Mouse (Mus musculus) hindbrain, embryonic 10.5 days (tissue): Measurements from ENCODE around the gene Nipa1. TPM values are rescaled to one million over a fixed set of nuclear protein-coding genes. Genes with fewer than 3 reads are reported as not detected.
A peak's percentile ranks its signal among the peaks of the same experiment; 100 is the strongest.

Experiments
- DNase-seq: peaks from one replicate; pipeline ENCODE4 v3.0.0-alpha.2; 2017; ENCODE audit warnings: low spot score
- H3K27ac ChIP-seq: fragments of 300-500 bp; sonication (generic); 2 replicates; pipeline ENCODE4 v1.5.1; 2016; ENCODE audit warnings: mild to moderate bottlenecking, moderate library complexity
- H3K27me3 ChIP-seq: fragments of 300-500 bp; sonication (generic); 2 replicates; pipeline ENCODE4 v1.6.1; 2016; ENCODE audit warnings: mild to moderate bottlenecking; ENCODE audit not compliant: poor library complexity, insufficient read depth, severe bottlenecking
- H3K36me3 ChIP-seq: fragments of 300-500 bp; sonication (generic); 2 replicates; pipeline ENCODE4 v1.6.1; 2016; ENCODE audit warnings: mild to moderate bottlenecking, moderate library complexity
- H3K4me1 ChIP-seq: fragments of 300-500 bp; sonication (generic); replicated peaks from 2 replicates; pipeline ENCODE4 v1.6.1; 2016; ENCODE audit warnings: mild to moderate bottlenecking
- H3K4me3 ChIP-seq: fragments of 300-500 bp; sonication (generic); 2 replicates; pipeline ENCODE4 v1.5.1; 2016; ENCODE audit warnings: mild to moderate bottlenecking, moderate library complexity
- H3K9me3 ChIP-seq: fragments of 300-500 bp; sonication (generic); 2 replicates; pipeline ENCODE4 v1.6.1; 2016; ENCODE audit warnings: mild to moderate bottlenecking, moderate library complexity
- WGBS: fragments of 180-500 bp; shearing (Covaris S2); methylation state at CpG from one replicate; pipeline ENCODE4 v1.1.7; 2016; 5-methylcytosine and 5-hydroxymethylcytosine counted together
- polyA plus RNA-seq: library from polyadenylated mRNA; unstranded; fragments of >200 nt; fragmentation: Nextera tagmentation; extraction: Ambion mirVana; gene quantifications from 2 replicates; pipeline ENCODE4 v1.2.1, GENCODE M21; 2016

Nipa1 gene
- 7.2 and 9.2 TPM in 2 replicates for polyA plus RNA-seq

DNA sequence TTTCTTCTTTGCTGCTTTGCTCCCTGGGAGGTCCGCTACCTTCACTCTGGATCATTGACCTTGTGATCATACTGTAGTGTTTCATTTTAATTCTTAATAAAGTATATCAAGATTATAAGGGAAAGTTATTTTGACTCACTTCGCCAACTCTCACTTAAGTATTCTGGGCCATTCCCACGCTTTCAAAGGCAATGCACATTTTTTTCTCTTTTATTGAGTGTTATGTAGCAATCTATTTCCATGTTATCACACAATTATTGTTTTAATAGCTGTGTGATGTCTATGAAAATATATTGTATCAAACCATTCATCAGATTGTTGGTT, at the start of gene Nipa1:
Gene Nipa1, minus strand, starts transcription at position 25 of the 324 bp plus-strand sequence.
- Histone ChIP-seq H3K4me1 (peaks cover 13% of the 10 kb centered on the region), H3K9me3 (no peaks in the 10 kb centered on the region), H3K4me3 (peak within 1 kb of the TSS; percentile 73), H3K36me3 (no peaks in the 10 kb centered on the region), H3K27me3 (no peaks in the 10 kb centered on the region), H3K27ac (peak within 1 kb of the TSS; percentile 91)
- no peak for DNase-seq
- 59% methylated on average over 3 of the region's 3 CpGs for WGBS

DNA sequence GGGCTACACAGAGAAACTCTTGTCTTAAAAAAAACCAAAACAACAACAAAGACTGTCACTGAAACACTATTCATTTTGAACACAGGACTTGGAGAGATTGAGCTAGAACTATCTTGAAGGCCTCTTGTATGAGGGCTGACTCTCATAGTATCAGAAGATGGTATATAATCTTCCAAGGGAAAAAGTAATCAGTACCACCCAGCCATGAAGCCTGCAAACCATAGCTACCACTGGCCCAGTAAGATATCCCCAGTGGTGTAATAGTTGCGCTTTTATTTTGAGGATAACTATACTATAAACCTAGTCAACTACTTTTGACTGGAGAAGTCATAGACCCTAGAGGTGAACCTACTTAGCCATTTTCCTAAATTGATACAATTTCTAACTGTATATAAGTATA, 46.9 kb upstream of the Nipa1 start:
- no peak overlapping the region for H3K27ac ChIP-seq
- no peaks in the 10 kb centered on the region for H3K9me3 ChIP-seq
- no peaks in the 10 kb centered on the region for H3K27me3 ChIP-seq
- H3K4me3 ChIP-seq: no peak overlapping the region
- WGBS: 96% methylated on average over 1 of the region's 1 CpGs
- H3K4me1 ChIP-seq: no peaks in the 10 kb centered on the region
- no peak for DNase-seq
- peaks cover 12% of the 10 kb centered on the region for H3K36me3 ChIP-seq

DNA sequence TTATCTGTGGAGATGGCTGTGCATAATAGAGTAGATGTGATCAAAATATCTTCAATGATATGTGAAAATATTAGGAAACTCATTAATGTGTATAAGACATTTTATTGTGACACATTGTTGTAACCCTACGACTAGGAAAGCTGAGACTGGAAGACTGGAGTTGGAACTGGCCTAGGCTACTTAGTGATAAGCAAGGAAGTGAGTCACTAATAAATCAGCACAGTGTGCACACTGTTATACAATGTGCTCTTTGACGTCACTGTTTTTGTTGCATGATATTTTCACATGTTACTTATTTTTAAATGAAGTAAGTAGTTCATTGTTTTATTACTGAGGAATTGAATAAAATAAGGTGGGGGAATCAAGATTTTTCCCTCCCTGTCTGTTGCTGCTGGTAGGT, 46.4 kb upstream of the Nipa1 start:
- Histone ChIP-seq H3K4me1 (no peaks in the 10 kb centered on the region), H3K36me3 (peaks cover 17% of the 10 kb centered on the region), H3K27me3 (no peaks in the 10 kb centered on the region), H3K27ac (no peak overlapping the region), H3K9me3 (no peaks in the 10 kb centered on the region), H3K4me3 (no peak overlapping the region)
- DNase-seq: no peak
- 87% methylated on average over 2 of the region's 2 CpGs for WGBS

DNA sequence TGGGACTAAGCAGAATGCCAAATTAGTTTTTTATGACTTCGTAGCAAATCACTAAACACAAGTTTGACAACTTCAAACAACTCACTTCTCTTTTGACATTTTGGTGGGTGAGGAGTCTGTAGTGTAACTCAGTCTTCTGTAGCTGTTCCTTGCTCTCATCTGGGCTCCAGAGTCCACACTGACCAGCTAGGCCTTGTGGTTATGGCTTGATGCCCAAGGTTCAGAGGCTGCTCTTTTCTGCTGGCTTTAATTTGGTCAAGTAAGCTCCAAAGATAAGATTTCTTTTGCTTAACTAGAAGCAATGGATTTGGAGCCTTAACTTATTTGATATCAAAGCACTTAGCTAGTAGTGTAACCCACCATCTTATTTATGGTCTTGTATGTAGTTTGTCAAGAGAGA, 45.1 kb upstream of the Nipa1 start:
- no peak for DNase-seq
- H3K27me3 ChIP-seq: no peaks in the 10 kb centered on the region
- H3K4me1 ChIP-seq: no peaks in the 10 kb centered on the region
- H3K4me3 ChIP-seq: no peak overlapping the region
- WGBS: 91% methylated on average over 1 of the region's 1 CpGs
- no peak overlapping the region for H3K27ac ChIP-seq
- no peaks in the 10 kb centered on the region for H3K9me3 ChIP-seq
- H3K36me3 ChIP-seq: peaks cover 18% of the 10 kb centered on the region

DNA sequence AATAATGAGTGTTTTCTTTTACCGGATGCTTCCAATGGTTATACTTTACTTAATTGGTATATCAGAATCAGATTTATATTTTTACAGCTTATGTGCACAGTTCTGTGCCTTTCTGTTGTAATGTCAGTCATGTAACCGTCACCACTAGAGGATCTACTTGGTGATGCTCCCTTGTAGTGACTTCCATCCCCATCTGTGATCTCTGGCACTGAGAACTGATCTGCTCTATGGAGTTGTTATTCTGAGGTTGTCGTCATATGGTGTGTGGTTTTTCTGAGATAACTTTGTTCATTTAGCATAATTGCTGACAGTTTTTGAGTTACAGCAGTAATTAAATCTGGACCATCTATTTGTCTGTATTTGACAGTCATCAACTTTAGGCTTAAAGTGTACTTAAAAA, 35.6 kb upstream of the Nipa1 start:
- DNase-seq: no peak
- 91% methylated on average over 3 of the region's 3 CpGs for WGBS
- no peaks in the 10 kb centered on the region for H3K27me3 ChIP-seq
- no peak overlapping the region for H3K27ac ChIP-seq
- peaks cover 14% of the 10 kb centered on the region for H3K4me1 ChIP-seq
- no peaks in the 10 kb centered on the region for H3K9me3 ChIP-seq
- H3K36me3 ChIP-seq: peaks cover 26% of the 10 kb centered on the region
- no peak overlapping the region for H3K4me3 ChIP-seq

DNA sequence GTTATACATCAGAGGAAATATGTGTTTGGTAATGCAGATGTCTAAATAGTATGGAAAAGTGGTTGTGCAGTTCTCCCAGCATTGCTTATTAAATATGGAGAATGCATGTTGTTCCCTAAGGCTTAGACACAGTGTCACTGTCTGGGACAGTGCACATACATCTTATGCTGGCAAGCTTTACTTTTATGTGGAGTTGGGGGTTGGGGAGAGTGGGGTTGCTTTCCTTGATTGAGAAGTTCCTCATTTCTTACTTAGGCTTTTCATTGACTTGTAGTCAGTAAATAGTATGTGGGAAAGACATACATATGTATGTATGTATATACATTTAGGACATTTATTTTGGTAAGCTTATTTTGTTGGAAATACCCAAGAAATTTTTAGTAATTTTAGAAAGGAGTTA, 33.2 kb upstream of the Nipa1 start:
- Histone ChIP-seq H3K4me3 (no peak overlapping the region), H3K4me1 (peaks cover 22% of the 10 kb centered on the region), H3K27me3 (no peaks in the 10 kb centered on the region), H3K36me3 (peaks cover 19% of the 10 kb centered on the region), H3K27ac (no peak overlapping the region), H3K9me3 (no peaks in the 10 kb centered on the region)
- no peak for DNase-seq

DNA sequence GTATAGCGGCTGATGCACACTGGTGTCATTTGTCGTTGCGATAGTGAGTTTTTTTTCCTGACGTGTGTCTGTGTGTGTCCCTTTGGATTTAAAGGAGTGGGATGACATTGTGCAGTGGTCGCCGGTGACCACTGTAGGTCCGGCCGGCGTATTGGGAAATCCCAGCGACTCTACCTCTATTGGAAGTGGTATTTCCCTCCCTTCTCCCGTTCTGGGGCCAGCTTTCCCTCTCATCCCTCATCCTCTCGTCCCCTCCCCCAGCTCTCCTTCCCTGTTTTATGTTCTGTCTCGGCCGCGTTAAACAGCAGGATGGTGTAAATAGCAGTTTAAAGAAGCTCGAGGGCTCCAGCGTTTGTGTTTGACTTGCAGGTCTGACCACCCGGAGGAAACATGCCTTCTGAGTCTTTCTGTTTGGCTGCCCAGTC, 30.7 kb upstream of the Nipa1 start:
- peaks cover 22% of the 10 kb centered on the region for H3K4me1 ChIP-seq
- H3K4me3 ChIP-seq: peak overlapping the region; percentile 85
- WGBS: 0% methylated on average over 18 of the region's 18 CpGs
- H3K36me3 ChIP-seq: peaks cover 4% of the 10 kb centered on the region; the same call in 1 of the 2 replicates
- H3K9me3 ChIP-seq: no peaks in the 10 kb centered on the region
- H3K27ac ChIP-seq: peak overlapping the region; percentile 91
- no peak for DNase-seq
- no peaks in the 10 kb centered on the region for H3K27me3 ChIP-seq

DNA sequence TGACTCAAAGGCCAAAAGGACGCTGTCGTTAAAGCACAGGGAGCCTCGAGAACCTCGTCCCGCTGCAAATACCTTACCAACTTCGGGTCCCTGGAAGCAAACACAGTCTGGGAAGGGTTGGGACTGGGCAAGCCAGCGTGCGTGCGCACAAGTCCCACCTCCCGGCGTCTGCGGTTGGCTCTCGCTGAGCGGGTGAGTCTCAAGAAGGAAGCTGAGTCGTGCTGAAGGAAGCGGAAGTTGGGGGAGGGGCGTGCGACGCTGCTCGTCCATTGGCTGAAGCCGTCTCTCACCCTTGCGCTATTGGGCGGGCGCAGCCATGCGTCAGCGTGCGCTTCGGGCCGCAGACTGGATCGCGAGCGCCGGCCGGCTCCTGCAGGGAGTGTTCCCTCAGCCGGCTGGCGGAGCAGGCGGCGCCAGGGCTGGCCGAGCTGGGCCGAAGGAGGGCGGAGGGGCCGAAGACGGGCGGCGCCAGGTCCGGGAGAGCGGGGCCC, 30.1 kb upstream of the Nipa1 start, which contains the start of gene Herc2:
Gene Herc2, plus strand, starts transcription at position 366 of the 491 bp plus-strand sequence.
- H3K9me3 ChIP-seq: no peaks in the 10 kb centered on the region
- H3K27ac ChIP-seq: peak within 1 kb of the TSS; percentile 91
- under 1% methylated on average over 47 of the region's 47 CpGs for WGBS
- peak; percentile 99 for DNase-seq
- peak within 1 kb of the TSS; percentile 85 for H3K4me3 ChIP-seq
- H3K36me3 ChIP-seq: peaks cover 4% of the 10 kb centered on the region; the same call in 1 of the 2 replicates
- peaks cover 22% of the 10 kb centered on the region for H3K4me1 ChIP-seq
- H3K27me3 ChIP-seq: no peaks in the 10 kb centered on the region

DNA sequence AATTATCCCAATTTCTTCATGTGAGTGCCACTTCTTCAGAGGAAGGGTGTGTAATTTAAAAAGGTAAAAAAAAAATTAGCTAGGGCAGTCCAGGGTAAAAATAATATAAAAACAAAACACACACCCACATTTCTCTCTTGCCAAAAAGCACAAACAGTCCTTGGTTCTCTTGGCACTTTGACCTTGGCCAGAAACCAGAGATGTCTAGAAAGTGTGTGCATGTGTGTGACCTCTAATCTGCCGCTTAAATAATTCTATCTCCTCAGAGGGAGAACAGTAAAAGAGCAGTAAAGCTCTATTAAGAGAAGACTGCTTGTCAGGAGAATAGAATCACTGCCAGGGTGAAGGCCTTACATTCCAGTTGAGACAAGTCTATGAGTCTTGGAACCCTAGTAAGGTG, 27.4 kb upstream of the Nipa1 start:
- Histone ChIP-seq H3K27me3 (no peaks in the 10 kb centered on the region), H3K36me3 (no peaks in the 10 kb centered on the region), H3K4me3 (no peak overlapping the region), H3K4me1 (peaks cover 22% of the 10 kb centered on the region), H3K27ac (no peak overlapping the region), H3K9me3 (no peaks in the 10 kb centered on the region)
- no peak for DNase-seq
- WGBS: 77% methylated on average over 1 of the region's 1 CpGs

DNA sequence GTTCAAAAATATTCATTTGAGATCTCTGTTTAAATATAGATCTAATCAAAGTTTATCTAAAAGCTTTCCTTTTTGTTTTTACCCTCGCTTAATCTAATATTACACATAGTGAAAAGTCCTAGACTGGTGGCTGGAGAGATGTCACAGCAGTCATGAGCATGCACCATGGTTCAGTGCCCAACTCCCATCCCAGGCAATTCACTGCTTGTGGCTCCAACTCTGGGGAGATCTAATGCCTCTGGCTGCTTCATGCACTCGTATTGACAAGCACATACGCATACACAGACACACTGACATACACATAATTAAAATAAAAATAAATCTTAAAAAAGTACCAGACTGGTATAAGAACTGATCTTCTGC, 24.5 kb upstream of the Nipa1 start:
- no peak overlapping the region for H3K27ac ChIP-seq
- H3K36me3 ChIP-seq: no peaks in the 10 kb centered on the region
- no peaks in the 10 kb centered on the region for H3K27me3 ChIP-seq
- peaks cover 8% of the 10 kb centered on the region for H3K4me1 ChIP-seq
- WGBS: 88% methylated on average over 3 of the region's 3 CpGs
- no peaks in the 10 kb centered on the region for H3K9me3 ChIP-seq
- no peak for DNase-seq
- H3K4me3 ChIP-seq: no peak overlapping the region

DNA sequence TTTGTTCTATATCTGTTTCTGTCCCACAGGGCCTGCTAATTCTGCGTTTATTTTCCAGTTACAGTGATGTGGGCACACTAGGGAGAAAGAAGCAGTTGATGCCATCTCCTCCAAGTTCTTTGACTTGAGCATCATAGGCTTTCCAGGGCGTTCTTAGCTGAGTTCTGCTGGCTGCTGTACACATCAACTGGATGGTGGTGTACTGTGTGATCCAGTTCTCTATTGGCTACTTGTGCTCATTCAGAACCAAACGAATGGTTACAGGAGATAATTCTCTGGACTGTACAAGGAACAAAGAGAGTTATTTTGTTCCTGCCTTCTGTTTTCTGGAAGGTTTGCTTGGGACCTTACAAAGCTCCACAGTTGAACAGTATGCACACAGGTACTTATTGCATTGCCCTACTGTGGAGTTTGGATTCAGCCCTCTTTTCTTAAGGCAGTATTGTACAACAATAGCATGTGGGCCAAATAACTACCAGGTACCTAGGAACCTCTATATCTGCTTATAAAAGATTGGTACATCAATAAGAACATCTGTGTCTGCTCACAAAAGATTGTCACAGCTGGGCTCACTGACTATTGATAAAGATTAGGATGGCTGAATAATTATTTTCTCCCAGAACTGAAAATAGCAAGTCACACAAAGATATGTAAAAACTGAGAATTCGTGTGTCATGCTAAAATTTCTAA, 24.0 kb upstream of the Nipa1 start:
- Histone ChIP-seq H3K4me3 (no peak overlapping the region), H3K27me3 (no peaks in the 10 kb centered on the region), H3K27ac (no peak overlapping the region), H3K4me1 (peaks cover 2% of the 10 kb centered on the region; the same call in 1 of the 2 replicates), H3K9me3 (no peaks in the 10 kb centered on the region), H3K36me3 (no peaks in the 10 kb centered on the region)
- WGBS: 69% methylated on average over 4 of the region's 4 CpGs
- no peak for DNase-seq

DNA sequence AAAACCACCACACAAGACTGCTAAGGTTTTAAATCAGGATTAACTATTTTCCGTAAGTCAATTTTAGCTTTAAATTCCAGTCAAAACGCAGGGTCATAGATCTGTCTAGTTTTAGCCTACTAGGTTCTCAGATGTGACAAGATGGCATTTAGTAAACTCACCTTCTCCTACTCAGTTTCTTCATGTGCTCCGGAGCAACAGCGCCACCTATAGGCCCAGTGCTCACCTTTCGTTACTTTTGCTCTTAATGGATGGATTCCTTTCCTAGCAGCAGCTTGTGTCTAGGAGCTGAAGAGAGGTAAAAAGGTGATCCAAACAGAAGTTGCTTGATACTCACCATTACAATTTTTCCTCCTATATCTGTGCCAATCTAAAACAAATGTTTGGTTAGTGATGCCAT, 22.6 kb upstream of the Nipa1 start:
- no peaks in the 10 kb centered on the region for H3K9me3 ChIP-seq
- 12% methylated on average over 5 of the region's 5 CpGs for WGBS
- no peaks in the 10 kb centered on the region for H3K27me3 ChIP-seq
- no peaks in the 10 kb centered on the region for H3K36me3 ChIP-seq
- no peak overlapping the region for H3K27ac ChIP-seq
- H3K4me1 ChIP-seq: no peaks in the 10 kb centered on the region
- H3K4me3 ChIP-seq: no peak overlapping the region
- DNase-seq: peak; percentile 65

DNA sequence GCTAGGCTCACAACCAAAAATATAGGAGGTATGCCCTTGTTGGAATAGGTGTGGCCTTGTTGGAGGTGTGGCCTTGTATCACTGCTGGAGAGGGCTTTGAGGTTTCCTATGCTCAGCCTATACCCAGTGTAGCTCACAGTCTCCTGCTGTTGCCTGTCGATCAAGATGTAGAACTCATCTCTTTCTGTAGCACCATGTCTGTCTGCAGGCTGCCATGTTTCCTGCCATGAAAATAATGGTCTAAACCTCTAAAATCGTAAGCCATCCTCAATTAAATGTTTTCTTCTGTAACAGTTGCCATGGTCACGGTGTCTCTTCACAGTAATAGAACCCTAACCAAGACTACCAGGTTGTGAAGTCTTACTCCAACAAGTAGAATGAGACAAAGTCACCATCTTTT, 3.8 kb upstream of the Nipa1 start:
- DNase-seq: no peak
- Histone ChIP-seq H3K27me3 (no peaks in the 10 kb centered on the region), H3K4me3 (no peak overlapping the region), H3K36me3 (no peaks in the 10 kb centered on the region), H3K27ac (no peak overlapping the region), H3K9me3 (no peaks in the 10 kb centered on the region), H3K4me1 (peaks cover 10% of the 10 kb centered on the region)
- 86% methylated on average over 3 of the region's 3 CpGs for WGBS
